ENCODE assay signal across 8 mouse cellular contexts in genomic region chr2:33870369-33871180, GRCm38 (mm10). TPM values are rescaled to one million over a fixed set of nuclear protein-coding genes. Genes with fewer than 3 reads are reported as not detected.
A peak's percentile ranks its signal among the peaks of the same experiment; 100 is the strongest.
DNase-seq lines count a peak whose midpoint lies in the region; ATAC-seq lines count a peak whose summit lies in the region.

No protein-coding gene starts in this region.

- H3K4me2 ChIP-seq in hindbrain, embryonic 16.5 days (ENCODE audit: low read length): no peak overlapping the region
- H3K4me2 ChIP-seq in liver, embryonic 12.5 days: no peak overlapping the region

- DNase-seq in left cerebral cortex, postnatal 10 days (ENCODE audit: extremely low spot score in 1 of 2, low spot score in 2 of 2): peak; percentile 48 to 86
- no peak for DNase-seq in left cerebral cortex, adult 8-10 months (ENCODE audit: low spot score in 2 of 2)
- peak; percentile 11 to 42 for DNase-seq in gastrocnemius, adult 8-10 months (ENCODE audit: low spot score in 2 of 2)
- DNase-seq in naive thymus-derived CD4-positive, alpha-beta T cell, adult 2 months (ENCODE audit: low read depth): peak; percentile 48
- no peak for DNase-seq in layer of hippocampus, postnatal 25 days (ENCODE audit: extremely low spot score in 1 of 2, low spot score in 1 of 2)

- 54% methylated on average over 17 of the region's 17 CpGs for WGBS in hindbrain, embryonic 16.5 days
- 30% methylated on average over 17 of the region's 17 CpGs for WGBS in liver, embryonic 12.5 days (ENCODE audit: insufficient replicate concordance)

- no peak overlapping the region for H3K4me3 ChIP-seq in hindbrain, embryonic 16.5 days (ENCODE audit: low read length)
- no peak overlapping the region for H3K4me3 ChIP-seq in liver, embryonic 12.5 days

- intact Hi-C loops in left cerebral cortex, postnatal 10 days (cut with DNase I): no loop called here

- no peak overlapping the region for H3K9ac ChIP-seq in hindbrain, embryonic 16.5 days (ENCODE audit: low read depth, low read length)
- H3K9ac ChIP-seq in liver, embryonic 12.5 days: no peak overlapping the region

- ATAC-seq in hindbrain, embryonic 16.5 days: no peak
- ATAC-seq in liver, embryonic 12.5 days: peak; percentile 30; the same call in 1 of the 2 replicates
- no peak for ATAC-seq in erythroid progenitor cell, adult 5-6 weeks (replicated peaks; ENCODE audit: low FRiP score, poor library complexity, severe bottlenecking)

- no peaks in the 10 kb centered on the region for H3K27me3 ChIP-seq in hindbrain, embryonic 16.5 days (replicated peaks; ENCODE audit: control insufficient read depth, insufficient read depth, low read length)
- no peaks in the 10 kb centered on the region for H3K27me3 ChIP-seq in liver, embryonic 12.5 days (replicated peaks)

- H3K9me3 ChIP-seq in hindbrain, embryonic 16.5 days (ENCODE audit: control insufficient read depth, low read length): no peaks in the 10 kb centered on the region
- H3K9me3 ChIP-seq in liver, embryonic 12.5 days (replicated peaks): no peaks in the 10 kb centered on the region

- peaks cover 8% of the 10 kb centered on the region for H3K4me1 ChIP-seq in hindbrain, embryonic 16.5 days (ENCODE audit: control insufficient read depth, insufficient read depth, low read depth, low read length)
- peaks cover 67% of the 10 kb centered on the region for H3K4me1 ChIP-seq in liver, embryonic 12.5 days

- H3K36me3 ChIP-seq in hindbrain, embryonic 16.5 days (ENCODE audit: control insufficient read depth, insufficient read depth, low read length): peaks cover 11% of the 10 kb centered on the region
- H3K36me3 ChIP-seq in liver, embryonic 12.5 days: peaks cover 31% of the 10 kb centered on the region

- H3K27ac ChIP-seq in hindbrain, embryonic 16.5 days (ENCODE audit: low read depth, low read length): peak overlapping the region; percentile 24; the same call in 1 of the 2 replicates
- peak overlapping the region; percentile 68 for H3K27ac ChIP-seq in liver, embryonic 12.5 days

RNA-seq across cellular contexts. Expression of gene Mvb12b, which starts 17.2 kb away (rescaled TPM):
- 100 to 1,000 TPM; 108 to 114 TPM for total RNA-seq in left cerebral cortex, postnatal 10 days (2021)
- 10 to 100 TPM; 76.9 to 87.4 (median 79.7) TPM for total RNA-seq in left cerebral cortex, adult 8-10 months (2022)
- total RNA-seq in gastrocnemius, adult 8-10 months (2022): 10 to 100 TPM; 31.9 to 41.4 (median 34.4) TPM
- polyA plus RNA-seq in hindbrain, embryonic 16.5 days (2015; fragmentation: Nextera tagmentation; extraction: Ambion mirVana): 43.9 and 46.5 TPM in 2 replicates
- polyA plus RNA-seq in liver, embryonic 12.5 days (2016; fragmentation: Nextera tagmentation; extraction: Ambion mirVana): 21.3 and 21.6 TPM in 2 replicates
- 53.0 and 81.7 TPM in 2 replicates for total RNA-seq in erythroid progenitor cell, adult 5-6 weeks (2015; ENCODE audit: low replicate concordance)
- 37.1 and 56.7 TPM in 2 replicates for total RNA-seq in erythroid progenitor cell, adult 5-6 weeks (2017; ENCODE audit: low replicate concordance)
- total RNA-seq in layer of hippocampus, postnatal 25 days (2021): 10 to 100 TPM; 90.6 to 99.8 TPM

Comparison
In these comparisons a context has a peak if more than half of its experiments do, and no peak if none do; other contexts are left out.
1. DNase-seq: peak in left cerebral cortex, postnatal 10 days (2 of 2), gastrocnemius, adult 8-10 months (2 of 2) and naive thymus-derived CD4-positive, alpha-beta T cell, adult 2 months (single experiment); none in left cerebral cortex, adult 8-10 months (0 of 2) and layer of hippocampus, postnatal 25 days (0 of 2).